Comparison of ENCODE assay signal across 18 mouse cellular contexts in the genomic region with DNA sequence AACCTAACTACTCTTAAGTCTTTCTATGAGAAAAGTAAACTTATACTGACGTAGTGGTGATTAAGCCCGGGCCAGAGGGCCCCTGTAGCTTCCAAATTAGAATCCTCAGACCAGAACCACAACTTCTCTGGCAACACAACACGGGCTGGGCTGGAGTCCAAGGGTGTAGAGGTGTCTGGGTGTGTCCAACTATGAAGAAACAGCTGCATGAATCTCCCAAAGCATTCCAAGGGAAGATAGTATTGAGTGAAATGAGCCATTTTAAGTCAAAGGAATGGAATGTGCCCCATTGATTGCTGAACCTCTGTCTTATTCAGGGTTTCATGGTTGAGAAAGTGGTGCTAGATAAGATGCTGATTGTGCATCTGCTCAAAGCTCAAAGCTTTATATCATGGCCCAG. TPM values are rescaled to one million over a fixed set of nuclear protein-coding genes. Genes with fewer than 3 reads are reported as not detected.
A peak's percentile ranks its signal among the peaks of the same experiment; 100 is the strongest.
DNase-seq lines count a peak whose midpoint lies in the region; ATAC-seq and TF ChIP-seq lines count a peak whose summit lies in the region.
"Had no signal": no experiment of that assay in that cellular context is flagged by ENCODE, and none has a peak within 500 bp of the region (broad histone marks: within the 10 kb centered on the region; RNA-seq: fewer than 3 reads in every experiment).

No protein-coding gene starts in this region.

- H3K9ac ChIP-seq in liver, embryonic 11.5 days (ENCODE audit: low read depth, low read length), result no peak overlapping the region
- H3K9ac ChIP-seq: heart, embryonic 13.5 days; limb, embryonic 12.5 days; lung, embryonic 14.5 days; midbrain, embryonic 13.5 days had no signal

- no peaks in the 10 kb centered on the region for H3K79me3 ChIP-seq in C2C12 (ENCODE audit: low read depth)

- no peak overlapping the region for H3K27ac ChIP-seq in liver, embryonic 11.5 days (ENCODE audit: low read depth, low read length)
- H3K27ac ChIP-seq: heart, embryonic 13.5 days; limb, embryonic 12.5 days; midbrain, embryonic 13.5 days had no signal

- no peaks in the 10 kb centered on the region for H3K36me3 ChIP-seq in C2C12 (ENCODE audit: control insufficient read depth, insufficient read depth)
- H3K36me3 ChIP-seq in liver, embryonic 11.5 days (ENCODE audit: control insufficient read depth, insufficient read depth, low read length), result no peaks in the 10 kb centered on the region
- H3K36me3 ChIP-seq: heart, embryonic 13.5 days; limb, embryonic 12.5 days; midbrain, embryonic 13.5 days had no signal

- no peak for ATAC-seq in liver, embryonic 11.5 days (replicated peaks; ENCODE audit: low FRiP score)
- ATAC-seq: hindbrain, embryonic 16.5 days; midbrain, embryonic 13.5 days had no signal

- H3K79me2 ChIP-seq in C2C12 (ENCODE audit: control insufficient read depth, insufficient read depth), result no peaks in the 10 kb centered on the region

- DNase-seq in 3134 (ENCODE audit: extremely low read depth, insufficient read length, low spot score), result peak; percentile 62
- peak; percentile 46 for DNase-seq in gastrocnemius, postnatal 10 days
- peak; percentile 16 to 25 for DNase-seq in heart, postnatal 36 days
- no peak for DNase-seq in liver, embryonic 11.5 days (ENCODE audit: low spot score)
- DNase-seq in kidney, postnatal 25 days, result no peak
- DNase-seq in adrenal gland, postnatal 4 days (ENCODE audit: low spot score in 2 of 2), result no peak
- DNase-seq: cerebellum, adult 9-10 months; kidney, postnatal 10 days; lung, embryonic 14.5 days; thymus, postnatal 36 days had no signal

- H3K4me1 ChIP-seq in liver, embryonic 11.5 days (replicated peaks; ENCODE audit: control insufficient read depth, insufficient read depth, low read length), result no peaks in the 10 kb centered on the region
- H3K4me1 ChIP-seq: heart, embryonic 13.5 days; limb, embryonic 12.5 days; midbrain, embryonic 13.5 days had no signal

- H3ac ChIP-seq in C2C12 (ENCODE audit: control insufficient read depth, insufficient read length, low read depth), result no peak overlapping the region

- no peak for TF ChIP-seq CTCF in C2C12 (IDR thresholded peaks at IDR 0.05; ENCODE audit: control insufficient read depth, insufficient read depth, insufficient read length)

- no peak overlapping the region for H3K4me2 ChIP-seq in liver, embryonic 11.5 days
- H3K4me2 ChIP-seq: heart, embryonic 13.5 days; limb, embryonic 12.5 days; lung, embryonic 14.5 days; midbrain, embryonic 13.5 days had no signal

- H3K4me3 ChIP-seq in C2C12 (ENCODE audit: insufficient read depth, poor library complexity, severe bottlenecking), result no peak overlapping the region
- no peak overlapping the region for H3K4me3 ChIP-seq in liver, embryonic 11.5 days (ENCODE audit: low read depth, low read length)
- H3K4me3 ChIP-seq: heart, embryonic 13.5 days; limb, embryonic 12.5 days; midbrain, embryonic 13.5 days had no signal

- no peaks in the 10 kb centered on the region for H3K27me3 ChIP-seq in C2C12 (ENCODE audit: control insufficient read depth, insufficient read depth, insufficient read length)
- H3K27me3 ChIP-seq in liver, embryonic 11.5 days (replicated peaks; ENCODE audit: control insufficient read depth, insufficient read depth, low read length), result no peaks in the 10 kb centered on the region
- H3K27me3 ChIP-seq: heart, embryonic 13.5 days; limb, embryonic 12.5 days; midbrain, embryonic 13.5 days had no signal

- intact Hi-C loops in heart, postnatal 36 days (cut with DNase I), result no loop called here

- no peaks in the 10 kb centered on the region for H3K9me3 ChIP-seq in liver, embryonic 11.5 days (ENCODE audit: control insufficient read depth, low read length)
- H3K9me3 ChIP-seq: heart, embryonic 13.5 days; limb, embryonic 12.5 days; midbrain, embryonic 13.5 days had no signal

- WGBS in liver, embryonic 11.5 days, result 51% methylated on average over 3 of the region's 3 CpGs

TF ChIP-seq in C2C12, 6 proteins besides CTCF, POLR2A, EP300 and RAD21:
- TF ChIP-seq CEBPB (IDR thresholded peaks at IDR 0.05; ENCODE audit: low read depth), result peak; percentile 57
- no peak for TF ChIP-seq MYOG (IDR thresholded peaks at IDR 0.05; ENCODE audit: control insufficient read depth, extremely low read depth, insufficient read length)
- no peak for TF ChIP-seq FOSL1 (IDR thresholded peaks at IDR 0.05; ENCODE audit: insufficient read depth, low read length, poor library complexity, severe bottlenecking)
- peak; percentile 61 for TF ChIP-seq MYOD1 (IDR thresholded peaks at IDR 0.05; ENCODE audit: control insufficient read depth, insufficient read length, low read depth)
- TF ChIP-seq MAX (IDR thresholded peaks at IDR 0.05), result peak; percentile 19

RNA-seq across cellular contexts. Expression of a gene that starts 52.4 kb away (rescaled TPM):
- polyA plus RNA-seq in C2C12 (2012; fragmentation: generic; extraction: Trizol), result not detected
- not detected for total RNA-seq in gastrocnemius, postnatal 10 days (2021)
- not detected for total RNA-seq in heart, postnatal 36 days (2021)
- polyA plus RNA-seq in liver, embryonic 11.5 days (2014; fragmentation: Nextera tagmentation; extraction: Ambion mirVana), result 0.12 TPM in 1 of 2 replicates, not detected in the other
- total RNA-seq in adrenal gland, postnatal 4 days (2021), result 1 to 10 TPM in 1 of 2 experiments, under 1 TPM in 1; 0.51 to 1.1 TPM
- total RNA-seq: layer of hippocampus, postnatal 25 days had no signal
- polyA plus RNA-seq: forebrain, embryonic 11.5 days; small intestine, adult 2 months had no signal

Comparison
In these comparisons a context has a peak if more than half of its experiments do, and no peak if none do; other contexts are left out.
1. DNase-seq: peak in 3134 (single experiment), gastrocnemius, postnatal 10 days (single experiment) and heart, postnatal 36 days (2 of 2); none in liver, embryonic 11.5 days (single experiment), kidney, postnatal 25 days (0 of 2) and adrenal gland, postnatal 4 days (0 of 2).